Mouse (Mus musculus) heart, embryonic 16.5 days (tissue): ENCODE measurements around the gene Fxyd4. TPM values are rescaled to one million over a fixed set of nuclear protein-coding genes. Genes with fewer than 3 reads are reported as not detected.

ENCODE experiments used
- ATAC-seq: fragments of 200-750 bp; cut with Nextera tagmentation; replicated peaks from 2 replicates; pipeline ENCODE4 v1.8.0; 2017; ENCODE audit warnings: moderate number of reproducible peaks; ENCODE audit not compliant: insufficient read depth, low FRiP score; ENCODE audit errors: extremely low read depth
- H3K27ac ChIP-seq: fragments of 300-500 bp; sonication (generic); 2 replicates; pipeline ENCODE4 v1.5.1; 2014; ENCODE audit warnings: mild to moderate bottlenecking, low read length, control low read depth, moderate library complexity
- H3K27me3 ChIP-seq: fragments of 300-500 bp; sonication (generic); 2 replicates; pipeline ENCODE4 v1.6.1; 2014; ENCODE audit warnings: low read length, mixed read lengths; ENCODE audit not compliant: control insufficient read depth, insufficient read depth
- H3K36me3 ChIP-seq: fragments of 300-500 bp; sonication (generic); 2 replicates; pipeline ENCODE4 v1.6.1; 2014; ENCODE audit not compliant: control insufficient read depth, insufficient read depth
- H3K4me1 ChIP-seq: fragments of 300-500 bp; sonication (generic); 2 replicates; pipeline ENCODE4 v1.6.1; 2014; ENCODE audit warnings: low read length, mixed read lengths; ENCODE audit not compliant: control insufficient read depth, insufficient read depth
- H3K4me2 ChIP-seq: fragments of 300-500 bp; sonication (generic); 2 replicates; pipeline ENCODE4 v1.6.1; 2014; ENCODE audit warnings: low read depth, mild to moderate bottlenecking, control low read depth, low read length
- H3K4me3 ChIP-seq: fragments of 300-500 bp; sonication (generic); 2 replicates; pipeline ENCODE4 v1.5.1; 2014; ENCODE audit warnings: mild to moderate bottlenecking, control low read depth, low read length
- H3K9ac ChIP-seq: fragments of 300-500 bp; sonication (generic); 2 replicates; pipeline ENCODE4 v1.6.1; 2014; ENCODE audit warnings: low read length, control low read depth
- H3K9me3 ChIP-seq: fragments of 300-500 bp; sonication (generic); replicated peaks from 2 replicates; pipeline ENCODE4 v1.6.1; 2016; ENCODE audit warnings: low read length; ENCODE audit not compliant: control insufficient read depth
- WGBS: fragments of 180-500 bp; shearing (Covaris S2); extraction: QIAGEN DNeasy Blood & Tissue Kit; methylation state at CpG from one replicate; pipeline ENCODE4 v1.1.7; 2014; 5-methylcytosine and 5-hydroxymethylcytosine counted together
- polyA plus RNA-seq: library from polyadenylated mRNA; unstranded; fragments of >200 nt; fragmentation: Nextera tagmentation; extraction: Ambion mirVana; gene quantifications from 2 replicates; pipeline ENCODE4 v1.2.1, GENCODE M21; 2015

Gene Fxyd4
- polyA plus RNA-seq: 1.8 and 1.9 TPM in 2 replicates

- WGBS: 59% methylated on average over 10 of the region's 10 CpGs
- no peak for ATAC-seq
- H3K27ac ChIP-seq: no peak within 1 kb of the TSS
Observed at GRCm38 (mm10) chr6:117937222-117937932, at the start of gene Fxyd4. Gene Fxyd4 (minus strand): TSS chr6:117937692.

DNA sequence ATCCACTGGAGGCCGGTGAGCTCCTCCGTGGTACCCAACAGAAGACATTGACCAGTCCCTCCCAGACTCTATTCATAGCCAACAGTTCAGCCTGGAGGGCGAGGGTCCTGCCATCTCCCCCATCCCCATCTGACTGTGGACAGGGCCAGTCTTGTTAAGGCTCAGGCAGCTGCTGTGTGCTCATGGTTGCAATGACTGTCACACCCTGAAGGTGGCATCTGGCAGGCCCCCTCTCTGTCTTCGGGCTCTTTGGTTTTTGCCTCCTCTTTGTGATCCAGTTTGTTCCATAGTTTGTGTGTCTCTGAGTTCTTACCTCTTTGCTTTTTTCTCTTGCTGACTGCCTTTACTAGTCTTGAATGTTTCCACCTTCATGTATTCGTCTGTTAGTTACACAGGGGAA lies 49.7 kb upstream of the Fxyd4 start:
- Histone ChIP-seq H3K27me3 (no peaks in the 10 kb centered on the region), H3K9ac (no peak overlapping the region), H3K27ac (no peak overlapping the region), H3K4me2 (no peak overlapping the region), H3K4me3 (no peak overlapping the region), H3K9me3 (no peaks in the 10 kb centered on the region), H3K36me3 (no peaks in the 10 kb centered on the region), H3K4me1 (no peaks in the 10 kb centered on the region)
- ATAC-seq: no peak
- WGBS: 54% methylated on average over 5 of the region's 5 CpGs

More at GRCm38 (mm10) chr6:117937222-117937932, at the start of gene Fxyd4:
- Histone ChIP-seq H3K4me1 (peaks cover 5% of the 10 kb centered on the region), H3K4me3 (no peak within 1 kb of the TSS), H3K9ac (no peak within 1 kb of the TSS), H3K36me3 (no peaks in the 10 kb centered on the region), H3K27me3 (no peaks in the 10 kb centered on the region), H3K4me2 (no peak within 1 kb of the TSS), H3K9me3 (no peaks in the 10 kb centered on the region)

DNA sequence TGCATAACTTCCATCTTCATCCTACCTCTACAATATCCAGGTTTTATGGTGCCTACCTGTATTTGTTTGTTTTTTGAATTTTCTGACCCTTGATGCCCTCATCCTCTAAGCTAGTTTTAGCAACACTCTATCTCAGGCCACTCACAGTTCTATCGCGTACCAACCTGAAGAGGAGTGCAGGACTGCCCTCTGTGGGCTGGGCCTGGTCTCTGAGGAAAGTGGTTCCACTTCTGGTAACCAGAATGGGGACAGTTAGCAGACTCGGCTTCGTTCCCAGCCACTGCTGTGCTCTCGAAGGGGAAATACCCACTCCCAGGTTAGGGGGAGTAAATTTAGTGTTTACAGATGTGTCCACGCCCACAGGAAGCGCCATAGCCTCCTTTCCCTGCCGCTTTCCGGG lies 29.2 kb upstream of the Fxyd4 start:
- H3K4me3 ChIP-seq: no peak overlapping the region
- WGBS: 20% methylated on average over 9 of the region's 9 CpGs
- H3K9ac ChIP-seq: no peak overlapping the region
- H3K27ac ChIP-seq: no peak overlapping the region
- 0 out of 2 replicates have a peak overlapping the region, but pooled peaks have one; percentile 16 for H3K4me2 ChIP-seq
- H3K36me3 ChIP-seq: no peaks in the 10 kb centered on the region
- peaks cover 4% of the 10 kb centered on the region; the same call in 1 of the 2 replicates for H3K9me3 ChIP-seq
- peak; percentile 52 for ATAC-seq
- H3K27me3 ChIP-seq: no peaks in the 10 kb centered on the region
- peaks cover 6% of the 10 kb centered on the region; the same call in 1 of the 2 replicates for H3K4me1 ChIP-seq

- no peak for ATAC-seq
- Histone ChIP-seq H3K9me3 (no peaks in the 10 kb centered on the region), H3K4me3 (no peak overlapping the region), H3K36me3 (no peaks in the 10 kb centered on the region), H3K9ac (no peak overlapping the region), H3K27me3 (no peaks in the 10 kb centered on the region), H3K4me2 (no peak overlapping the region), H3K27ac (no peak overlapping the region), H3K4me1 (peaks cover 6% of the 10 kb centered on the region; the same call in 1 of the 2 replicates)
- WGBS: 81% methylated on average over 3 of the region's 3 CpGs
Observed at GRCm38 (mm10) chr6:117963201-117963600, 25.7 kb upstream of the Fxyd4 start.

DNA sequence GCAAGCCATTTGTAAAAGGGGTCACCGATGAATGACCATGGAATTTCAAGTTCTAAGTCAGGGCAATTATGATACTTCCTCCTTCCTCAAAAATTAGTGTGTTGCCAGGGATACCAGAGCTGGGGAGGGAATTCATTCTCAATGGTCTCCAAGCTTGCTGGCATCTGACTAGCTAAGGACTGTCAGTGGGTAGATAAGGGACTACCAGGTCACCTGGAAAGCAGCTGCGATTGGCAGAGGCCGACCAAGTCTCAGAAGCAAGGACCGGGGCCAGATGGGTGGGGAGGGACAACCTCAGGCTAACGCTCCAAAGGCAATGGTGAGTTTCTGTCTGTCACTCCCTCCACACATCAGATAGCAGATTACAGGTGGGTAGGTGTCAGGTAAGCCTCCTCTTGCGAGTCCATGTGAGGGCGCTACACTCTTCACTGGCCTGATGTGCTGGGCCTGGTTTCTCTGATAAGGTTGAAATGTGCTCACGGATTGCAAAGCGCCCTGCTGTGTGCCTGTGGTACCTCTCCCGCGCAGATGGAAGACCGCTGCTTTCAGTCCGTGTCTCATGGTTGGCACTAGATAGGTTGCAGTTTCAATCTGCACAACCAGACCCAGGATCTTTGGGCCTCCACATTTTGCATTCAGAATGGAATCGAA lies 19.5 kb upstream of the Fxyd4 start:
- H3K4me3 ChIP-seq: no peak overlapping the region
- no peaks in the 10 kb centered on the region for H3K4me1 ChIP-seq
- H3K27ac ChIP-seq: no peak overlapping the region
- H3K27me3 ChIP-seq: no peaks in the 10 kb centered on the region
- 20% methylated on average over 14 of the region's 14 CpGs for WGBS
- no peak for ATAC-seq
- H3K36me3 ChIP-seq: no peaks in the 10 kb centered on the region
- peaks cover 3% of the 10 kb centered on the region for H3K9me3 ChIP-seq
- H3K9ac ChIP-seq: no peak overlapping the region
- peak overlapping the region; percentile 2; the same call in 1 of the 2 replicates for H3K4me2 ChIP-seq

GRCm38 (mm10) chr6:117956161-117956560 lies 18.7 kb upstream of the Fxyd4 start:
- Histone ChIP-seq H3K9ac (no peak overlapping the region), H3K4me1 (no peaks in the 10 kb centered on the region), H3K27ac (no peak overlapping the region), H3K9me3 (peaks cover 3% of the 10 kb centered on the region), H3K36me3 (no peaks in the 10 kb centered on the region), H3K4me2 (no peak overlapping the region), H3K4me3 (no peak overlapping the region), H3K27me3 (no peaks in the 10 kb centered on the region)
- ATAC-seq: no peak
- 70% methylated on average over 6 of the region's 6 CpGs for WGBS

DNA sequence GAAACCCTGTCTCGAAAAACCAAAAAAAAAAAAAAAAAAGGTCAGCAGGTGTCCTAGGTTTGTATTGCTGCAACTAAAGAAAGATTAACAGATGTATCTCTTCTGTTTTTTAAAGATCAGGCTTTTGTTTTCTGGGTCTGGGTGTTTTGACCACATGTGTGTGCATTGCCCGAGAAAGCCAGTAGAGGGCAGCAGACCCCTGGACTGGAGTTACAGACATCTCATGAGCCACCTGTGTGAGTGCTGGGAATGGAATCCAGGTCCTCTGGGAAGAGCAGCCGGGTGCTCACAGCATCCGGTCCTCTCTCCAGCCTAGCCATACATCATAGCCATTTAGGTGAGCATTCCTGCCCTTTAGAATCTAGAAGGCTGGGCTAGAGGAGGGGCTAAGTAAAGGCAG lies 14.8 kb upstream of the Fxyd4 start:
- no peak for ATAC-seq
- no peaks in the 10 kb centered on the region for H3K4me1 ChIP-seq
- H3K4me2 ChIP-seq: no peak overlapping the region
- no peak overlapping the region for H3K9ac ChIP-seq
- no peaks in the 10 kb centered on the region for H3K27me3 ChIP-seq
- no peak overlapping the region for H3K4me3 ChIP-seq
- H3K36me3 ChIP-seq: no peaks in the 10 kb centered on the region
- H3K27ac ChIP-seq: no peak overlapping the region
- peaks cover 3% of the 10 kb centered on the region for H3K9me3 ChIP-seq
- 89% methylated on average over 4 of the region's 4 CpGs for WGBS

DNA sequence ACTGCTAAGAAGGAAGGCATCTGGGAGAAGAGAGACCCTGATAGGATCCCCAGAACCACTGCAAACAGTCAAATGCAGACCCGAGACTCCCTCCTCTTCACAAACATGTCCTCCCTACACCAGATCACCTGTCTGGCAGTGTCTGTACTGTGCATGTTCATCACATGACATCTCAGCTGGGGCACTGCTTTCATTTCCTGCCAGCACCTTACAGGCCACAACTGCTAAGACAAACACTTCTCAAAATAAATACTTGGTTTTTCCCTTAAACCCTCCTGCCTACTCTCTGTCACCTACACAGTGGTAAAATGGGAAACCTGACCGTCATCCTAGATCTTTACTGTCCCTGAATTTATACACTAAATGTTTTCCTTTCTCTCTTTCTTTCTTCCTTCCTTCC lies 6.4 kb upstream of the Fxyd4 start:
- 76% methylated on average over 2 of the region's 2 CpGs for WGBS
- no peaks in the 10 kb centered on the region for H3K9me3 ChIP-seq

DNA sequence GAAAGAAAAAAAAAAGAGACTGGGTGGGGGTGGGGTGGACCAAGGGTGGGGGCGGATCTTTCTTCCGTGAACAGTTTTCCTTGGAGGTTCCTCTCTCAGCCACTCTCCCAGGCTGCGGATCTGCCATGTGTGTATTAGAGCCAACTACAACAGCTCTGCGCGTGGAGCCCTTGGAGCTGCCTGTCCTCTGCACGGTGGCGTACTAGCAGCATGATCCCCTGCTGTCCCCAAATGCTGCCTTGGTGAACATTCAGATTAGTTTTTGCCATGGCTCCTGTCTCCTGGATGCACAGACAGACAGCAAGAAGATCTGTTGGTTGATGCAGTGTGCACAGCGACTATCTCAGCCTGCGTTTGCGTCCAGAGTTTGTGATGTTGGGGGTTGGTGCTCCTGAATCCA lies 5.3 kb upstream of the Fxyd4 start:
- Histone ChIP-seq H3K9me3 (no peaks in the 10 kb centered on the region), H3K27me3 (no peaks in the 10 kb centered on the region), H3K4me2 (no peak overlapping the region), H3K4me3 (no peak overlapping the region), H3K27ac (no peak overlapping the region), H3K9ac (no peak overlapping the region), H3K4me1 (no peaks in the 10 kb centered on the region), H3K36me3 (no peaks in the 10 kb centered on the region)
- ATAC-seq: no peak
- 75% methylated on average over 10 of the region's 10 CpGs for WGBS

More for the DNA sequence above, 6.4 kb upstream of the Fxyd4 start:
- Histone ChIP-seq H3K27me3 (no peaks in the 10 kb centered on the region), H3K27ac (no peak overlapping the region), H3K4me1 (no peaks in the 10 kb centered on the region), H3K9ac (no peak overlapping the region), H3K36me3 (no peaks in the 10 kb centered on the region), H3K4me2 (no peak overlapping the region), H3K4me3 (no peak overlapping the region)
- no peak for ATAC-seq
